Mouse (Mus musculus) adrenal gland, postnatal 4 days (tissue): Measurements from ENCODE around the gene 1110008L16Rik. TPM values are rescaled to one million over a fixed set of nuclear protein-coding genes. Genes with fewer than 3 reads are reported as not detected.
"Not testable (repeated sequence)": the region's sequence is repeated elsewhere in the genome, so short reads cannot be mapped to it uniquely, and the experiment has no call there.

Experiments used
- DNase-seq, 2 experiments: peaks; one replicate each; pipeline ENCODE4 v3.0.0; 2021 to 2022; ENCODE audit warnings: low spot score in 2 of 2, mixed read lengths in 2 of 2
- total RNA-seq, 2 experiments: library from RNA; stranded (reverse); gene quantifications; 2 replicates each; pipeline ENCODE4 v1.2.3; 2021

The 1110008L16Rik gene
- total RNA-seq, 2 experiments from 2014 or later, result 19.9 to 21.8 TPM

DNA sequence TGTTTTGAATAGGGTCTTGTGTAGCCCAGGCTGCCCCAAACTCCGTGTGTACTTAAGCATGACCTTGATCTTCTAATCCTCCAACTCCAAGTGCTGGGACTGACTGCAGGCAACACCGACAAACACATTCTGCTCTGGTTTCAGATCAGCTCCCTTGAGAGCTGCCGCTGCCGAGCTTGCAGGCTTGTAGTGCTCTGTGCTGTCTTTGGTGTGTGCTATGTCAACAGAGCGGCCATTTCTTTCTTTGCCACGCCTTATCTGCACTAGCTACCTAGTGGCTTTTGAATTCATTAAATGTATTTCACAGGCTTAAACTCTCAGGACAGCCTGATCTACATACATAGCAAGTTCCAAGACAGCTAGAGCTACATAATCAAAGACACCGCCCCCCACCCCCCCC lies 34.3 kb downstream of the 1110008L16Rik start:
- DNase-seq, result no peak

DNA sequence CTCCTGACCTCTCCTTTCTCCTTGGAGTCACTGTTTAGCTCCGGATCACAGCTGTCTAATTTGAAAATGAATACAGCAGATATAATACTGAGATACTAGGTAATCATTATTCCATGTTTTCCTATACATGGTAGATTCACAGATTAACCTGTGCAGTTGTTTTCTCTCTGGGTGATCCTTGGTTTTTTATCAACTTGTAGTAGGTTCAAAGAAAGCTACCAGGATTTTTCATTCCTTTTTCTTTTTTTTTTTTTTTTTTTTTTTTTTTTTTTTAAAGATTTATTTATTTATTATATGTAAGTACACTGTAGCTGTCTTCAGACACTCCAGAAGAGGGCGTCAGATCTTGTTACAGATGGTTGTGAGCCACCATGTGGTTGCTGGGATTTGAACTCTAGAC lies 39.1 kb downstream of the 1110008L16Rik start:
- not testable (repeated sequence) for DNase-seq

DNA sequence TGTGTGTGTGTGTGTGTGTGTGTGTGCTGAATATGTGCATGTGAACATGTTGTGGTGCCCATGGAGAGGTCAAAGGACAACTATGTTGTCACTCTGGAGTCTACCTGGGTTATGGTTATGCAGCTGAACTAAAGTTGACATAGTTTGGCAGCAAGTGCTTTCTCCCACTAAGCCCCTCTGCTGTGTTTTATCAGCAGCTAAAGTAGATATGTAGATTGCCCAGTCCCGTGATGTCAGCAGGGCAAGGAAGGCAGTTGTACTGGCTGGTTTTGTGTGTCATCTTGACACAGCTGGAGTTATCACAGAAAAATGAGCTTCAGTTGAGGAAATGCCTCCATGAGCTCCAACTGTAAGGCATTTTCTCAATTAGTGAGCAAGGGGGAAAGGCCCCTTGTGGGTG lies 43.7 kb downstream of the 1110008L16Rik start:
- DNase-seq, result not testable (repeated sequence)

DNA sequence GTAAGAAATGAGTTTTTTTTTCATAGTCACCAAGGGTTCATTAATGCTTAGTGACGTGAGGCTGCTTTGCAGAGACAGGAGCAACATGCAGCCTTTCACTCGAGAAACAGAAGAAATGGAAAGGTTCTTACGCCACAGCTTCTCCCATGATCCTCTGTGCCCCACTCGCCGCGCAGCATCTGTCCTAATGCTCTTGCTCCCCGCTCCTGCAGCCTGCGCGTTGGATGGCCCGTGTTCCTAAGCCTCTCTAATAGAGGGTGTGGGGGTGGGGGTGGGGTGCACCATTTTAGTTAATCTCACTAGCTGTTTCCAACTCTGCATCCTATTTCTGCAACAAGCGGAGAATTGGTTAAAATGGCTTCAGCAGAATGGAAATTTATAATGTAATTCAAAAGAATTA lies 44.6 kb downstream of the 1110008L16Rik start:
- DNase-seq, result no peak

DNA sequence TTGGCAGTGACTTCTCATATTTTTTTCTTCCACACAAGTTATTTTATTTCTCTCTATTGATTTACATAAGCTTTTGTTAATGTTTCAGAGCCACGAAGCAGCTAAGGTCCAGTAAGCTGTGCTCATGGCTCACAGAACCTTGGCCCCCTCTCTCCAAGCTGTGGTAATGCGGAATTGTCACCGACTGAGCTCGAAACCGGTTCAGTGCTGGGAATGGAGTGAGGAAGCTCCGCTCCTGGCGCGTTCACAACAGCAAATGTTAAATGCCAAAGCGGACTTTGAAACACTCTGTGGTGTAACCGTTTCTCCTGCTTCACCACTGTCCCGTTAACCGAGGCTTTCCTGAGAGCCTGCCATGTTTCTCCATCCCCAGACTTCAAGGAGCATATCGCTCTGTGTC lies 45.2 kb downstream of the 1110008L16Rik start:
- DNase-seq, result no peak

DNA sequence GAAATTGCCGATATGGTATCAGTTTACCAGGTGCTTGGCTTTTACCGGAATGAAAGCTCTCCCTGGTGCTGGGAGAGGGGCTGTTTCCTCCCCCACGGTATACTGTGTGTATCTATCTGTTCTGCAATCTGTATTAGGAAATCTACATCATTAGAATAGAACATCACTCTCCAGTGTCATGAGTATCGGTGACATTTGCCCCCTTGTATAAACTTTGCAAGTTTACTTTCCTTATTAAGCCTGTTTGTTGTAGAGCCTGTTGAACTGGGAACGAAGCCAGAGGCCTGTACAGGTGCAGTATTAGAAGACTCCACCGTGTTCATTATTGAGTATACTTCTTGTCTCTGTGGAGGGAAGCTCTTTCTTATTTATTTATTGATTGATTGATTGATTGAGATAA lies 54.0 kb downstream of the 1110008L16Rik start:
- DNase-seq, result no peak

DNA sequence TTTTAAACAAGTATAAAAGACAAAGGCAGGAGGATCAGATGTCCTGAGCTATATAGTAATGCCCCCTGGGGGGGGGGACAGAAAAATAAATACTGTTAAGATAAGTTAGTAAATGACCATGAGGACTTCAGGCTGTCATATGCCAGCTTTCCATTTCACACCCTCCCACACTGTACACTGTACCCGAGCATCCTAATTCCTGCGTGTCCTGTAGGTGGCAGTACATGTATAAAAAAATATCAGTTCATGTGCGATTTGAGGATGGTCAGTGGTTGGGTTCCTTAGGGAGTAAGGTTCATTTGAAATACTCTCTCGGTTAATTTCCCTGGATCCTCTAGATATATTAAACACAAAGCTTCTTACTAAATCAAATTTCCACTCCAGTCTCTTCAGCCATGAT lies 55.5 kb downstream of the 1110008L16Rik start:
- no peak for DNase-seq

DNA sequence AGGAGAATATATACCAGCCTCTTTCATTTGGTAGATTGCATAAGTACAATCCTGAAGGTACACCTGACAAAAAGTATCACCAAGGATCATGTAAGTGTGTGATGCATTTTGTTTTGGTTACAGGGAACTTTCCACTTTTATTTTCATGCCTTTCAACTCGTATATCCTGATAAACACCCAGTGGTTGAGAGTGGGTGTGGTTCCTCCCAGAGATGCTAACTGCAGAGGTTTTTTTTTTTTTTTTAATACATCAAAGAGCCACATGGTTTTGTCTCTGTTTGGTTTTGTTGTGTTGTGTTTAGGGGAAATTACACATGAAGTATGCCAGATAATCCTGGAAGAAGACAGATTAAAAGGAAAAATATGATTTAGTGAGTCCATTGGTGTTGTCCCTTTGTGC lies 57.9 kb downstream of the 1110008L16Rik start:
- DNase-seq, result no peak

DNA sequence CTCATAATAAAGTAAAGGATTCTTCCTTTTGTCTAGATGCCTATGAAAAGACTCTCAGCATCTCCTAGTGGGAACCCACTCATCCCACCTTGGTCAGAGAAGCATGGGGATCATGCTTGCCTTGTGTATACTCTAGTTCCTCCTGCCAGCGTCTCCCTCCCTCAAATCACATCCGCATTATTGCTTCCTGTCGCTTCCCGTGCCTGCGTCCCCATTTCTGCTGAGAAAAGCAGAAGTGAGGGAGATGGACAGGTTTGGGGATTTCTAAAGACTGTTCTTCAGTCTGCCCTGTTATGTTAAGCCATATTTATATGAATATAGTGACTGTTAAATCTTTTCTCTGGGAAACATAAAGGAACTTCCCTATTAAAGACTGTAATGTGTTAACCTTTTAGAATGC lies 61.6 kb downstream of the 1110008L16Rik start:
- no peak for DNase-seq

DNA sequence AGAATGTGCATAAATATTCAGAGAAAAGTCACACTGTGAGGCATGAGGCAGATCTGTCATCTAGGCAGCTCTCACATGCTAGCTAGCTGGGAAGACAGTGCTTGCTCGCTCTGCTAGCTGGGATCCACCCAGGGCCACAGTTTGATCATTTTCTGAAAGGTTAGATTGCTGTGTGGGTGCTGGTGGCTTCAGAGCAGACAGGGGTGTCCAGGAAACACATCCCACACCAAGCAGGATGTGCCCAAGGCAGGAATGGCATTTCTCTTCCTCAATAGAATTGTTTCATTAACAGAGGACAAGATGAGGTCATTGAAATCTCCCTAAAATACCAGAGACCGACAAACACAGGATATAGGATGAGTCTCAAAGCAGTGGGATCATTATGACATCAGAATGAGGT lies 65.7 kb downstream of the 1110008L16Rik start:
- no peak for DNase-seq

DNA sequence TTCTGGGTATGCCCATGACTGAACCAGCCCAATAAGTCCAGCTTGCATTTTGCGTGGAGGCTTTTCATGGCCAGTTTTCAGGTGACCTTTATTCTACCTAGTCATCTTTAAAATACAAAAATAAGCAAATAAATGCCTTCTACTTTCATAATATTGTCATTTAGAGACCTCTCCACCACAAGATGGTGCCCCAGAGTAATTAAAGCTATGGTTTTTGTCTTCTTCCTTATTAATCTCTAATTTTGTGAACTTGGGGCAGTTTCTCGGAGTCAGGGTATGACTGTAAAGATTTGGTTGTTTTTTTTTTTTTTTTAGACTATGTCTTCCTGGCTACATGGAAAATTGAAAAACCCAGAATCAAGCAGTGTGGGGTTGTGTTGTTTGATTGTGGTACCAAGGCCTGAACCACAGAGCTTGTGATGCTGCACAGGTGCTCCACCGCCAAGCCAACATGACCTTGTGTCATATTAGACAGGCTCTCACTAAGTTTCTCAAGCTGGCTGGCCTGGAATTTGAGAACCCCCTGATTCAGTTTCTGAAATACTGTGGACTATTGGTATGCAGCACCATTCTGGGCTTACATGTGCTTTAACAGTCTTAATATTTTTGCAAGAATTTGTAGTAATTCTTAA lies 73.2 kb downstream of the 1110008L16Rik start:
- no peak for DNase-seq

DNA sequence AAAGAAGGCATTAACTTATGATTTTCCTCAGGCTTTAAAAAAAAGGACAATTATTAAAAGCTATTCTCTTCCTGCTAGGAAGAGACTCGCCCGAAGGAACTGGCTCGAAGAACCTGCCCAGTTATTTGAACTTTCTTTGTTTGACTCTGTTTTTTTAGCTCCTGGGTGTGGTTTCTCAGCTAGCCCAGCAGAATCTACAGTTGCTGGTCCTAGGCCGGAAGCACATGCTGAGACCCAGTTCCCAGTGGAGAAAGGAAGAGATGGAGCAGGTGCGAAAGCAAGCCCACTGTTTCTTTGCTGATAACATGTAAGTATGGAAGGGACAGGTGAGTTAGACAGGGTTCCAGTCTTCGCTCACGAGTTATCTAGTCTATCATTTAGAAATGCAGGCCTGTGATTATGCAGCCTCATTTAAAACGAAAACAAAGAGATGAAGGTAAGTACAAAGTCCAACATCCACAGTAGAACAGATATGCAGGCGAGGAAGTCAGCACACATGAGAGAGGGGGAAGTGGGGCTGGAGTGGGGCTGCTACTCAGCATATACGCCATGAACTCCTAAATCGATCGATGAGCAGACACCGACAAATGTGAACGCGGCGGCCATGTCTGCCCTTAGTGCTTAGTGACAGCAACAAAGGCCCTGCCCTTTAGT lies 77.7 kb downstream of the 1110008L16Rik start:
- DNase-seq, result no peak

DNA sequence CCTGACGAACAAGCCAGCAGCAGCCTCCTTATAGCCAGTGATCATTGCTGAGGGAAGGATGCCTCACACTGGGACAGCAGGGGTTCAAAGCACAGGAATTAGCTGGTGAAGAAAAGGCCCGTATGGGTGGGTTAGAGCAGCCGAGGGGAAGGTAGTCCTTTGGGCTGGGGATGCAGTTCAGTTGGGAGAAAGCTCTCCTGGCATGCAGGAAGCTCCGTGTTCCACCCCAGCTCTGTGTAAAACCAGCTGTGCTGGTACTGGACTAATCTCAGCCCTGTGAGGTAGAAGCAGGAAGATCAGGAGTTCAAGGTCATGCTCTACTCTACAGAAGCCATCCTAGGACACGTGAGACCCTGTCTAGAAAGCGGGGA lies 78.2 kb downstream of the 1110008L16Rik start:
- no peak for DNase-seq

DNA sequence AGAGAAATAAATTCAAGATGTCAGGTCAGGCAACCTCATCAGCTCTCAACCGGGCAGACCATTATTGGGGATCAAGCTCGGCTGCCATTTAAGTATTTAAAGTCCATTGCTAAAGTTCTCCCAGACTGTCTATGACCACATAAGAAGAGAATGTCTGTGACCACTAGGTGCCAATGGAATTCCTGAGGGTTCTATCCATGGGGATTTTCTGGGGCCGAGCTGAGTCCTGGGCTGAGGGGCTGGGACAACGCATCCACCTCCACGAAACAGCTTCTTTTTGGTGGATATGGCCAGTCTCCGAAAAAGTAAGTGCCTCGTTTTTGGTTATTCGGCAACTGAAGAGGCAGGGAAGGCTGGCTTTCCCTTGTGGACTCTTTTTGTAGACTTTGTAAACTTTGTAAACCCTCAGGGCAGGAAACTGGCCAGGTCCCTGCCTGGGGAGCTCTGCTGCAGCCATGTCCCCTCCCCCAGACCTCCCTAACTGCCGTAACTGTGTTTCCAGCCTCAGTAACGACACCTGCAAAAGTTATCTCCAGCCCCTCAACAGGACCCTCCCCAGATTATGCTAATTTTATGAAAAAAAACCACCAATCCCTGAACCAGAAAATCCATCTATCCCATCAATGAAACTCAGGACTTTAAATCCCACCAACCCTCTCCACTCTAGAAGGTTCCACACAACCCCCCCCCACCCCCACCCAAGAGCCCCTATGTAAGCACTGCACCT lies 84.8 kb downstream of the 1110008L16Rik start, which contains the start of gene Psma6:
Gene Psma6 (plus strand): TSS at position 200 of the 727 bp plus-strand sequence.
- DNase-seq, result no peak

DNA sequence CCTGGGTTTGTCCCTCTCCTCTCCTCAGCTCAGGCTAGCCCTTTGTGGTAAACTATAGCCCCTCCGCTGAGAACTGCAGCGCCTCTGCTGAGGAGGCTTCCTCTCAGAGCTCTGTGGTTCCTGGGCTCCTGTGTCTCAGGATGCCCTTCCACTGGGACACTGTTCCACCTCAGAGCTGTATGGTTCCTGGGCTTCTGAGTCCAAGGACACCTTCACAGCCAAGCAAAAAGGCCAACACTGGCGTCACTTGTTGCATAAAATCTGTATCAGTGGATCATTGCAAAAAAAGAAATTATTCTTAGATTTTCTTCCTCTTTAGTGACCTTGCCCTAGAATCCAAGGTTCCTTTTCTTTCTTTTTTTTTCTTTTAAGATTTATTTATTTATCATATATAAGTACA lies 85.4 kb downstream of the 1110008L16Rik start:
- DNase-seq, result no peak

DNA sequence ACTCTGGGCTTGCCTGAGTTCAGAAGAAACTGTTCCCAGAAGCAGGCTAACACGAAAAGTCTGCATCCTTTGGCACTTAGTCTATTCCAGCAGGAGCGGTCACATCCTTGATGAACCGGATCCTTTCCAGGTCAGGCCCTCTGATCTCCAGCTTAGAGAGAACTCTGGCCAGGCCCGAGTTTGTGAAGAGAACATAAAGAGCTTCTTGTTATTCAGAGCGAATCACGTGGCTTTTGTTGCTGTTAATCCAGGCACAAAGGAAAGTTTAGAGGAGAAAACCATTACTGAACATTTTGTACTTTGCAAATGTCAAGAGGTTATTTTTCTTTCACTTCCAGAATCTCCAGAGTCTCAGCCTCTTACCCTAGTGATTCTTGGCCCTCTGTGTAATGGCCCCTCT lies 86.6 kb downstream of the 1110008L16Rik start:
- DNase-seq, result no peak

DNA sequence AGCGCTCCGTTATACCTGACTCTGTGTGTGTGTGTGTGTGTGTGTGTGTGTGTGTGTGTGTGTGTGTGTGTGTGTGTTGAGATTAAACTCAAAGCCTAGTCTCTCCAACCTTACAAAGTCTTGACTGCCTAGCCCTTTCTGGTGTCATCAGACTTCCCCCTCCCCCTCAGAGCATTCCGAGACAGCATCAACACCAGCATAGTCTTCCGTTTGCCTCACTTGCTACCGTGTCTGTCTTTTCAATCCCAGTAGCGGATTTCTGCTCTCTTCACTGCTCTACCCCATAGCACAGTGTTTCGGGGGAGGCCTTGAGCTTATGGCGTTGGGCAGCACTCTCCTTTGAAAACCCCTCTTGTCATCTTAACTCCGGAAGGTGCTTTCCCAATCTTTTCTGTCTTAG lies 87.1 kb downstream of the 1110008L16Rik start:
- no peak for DNase-seq

DNA sequence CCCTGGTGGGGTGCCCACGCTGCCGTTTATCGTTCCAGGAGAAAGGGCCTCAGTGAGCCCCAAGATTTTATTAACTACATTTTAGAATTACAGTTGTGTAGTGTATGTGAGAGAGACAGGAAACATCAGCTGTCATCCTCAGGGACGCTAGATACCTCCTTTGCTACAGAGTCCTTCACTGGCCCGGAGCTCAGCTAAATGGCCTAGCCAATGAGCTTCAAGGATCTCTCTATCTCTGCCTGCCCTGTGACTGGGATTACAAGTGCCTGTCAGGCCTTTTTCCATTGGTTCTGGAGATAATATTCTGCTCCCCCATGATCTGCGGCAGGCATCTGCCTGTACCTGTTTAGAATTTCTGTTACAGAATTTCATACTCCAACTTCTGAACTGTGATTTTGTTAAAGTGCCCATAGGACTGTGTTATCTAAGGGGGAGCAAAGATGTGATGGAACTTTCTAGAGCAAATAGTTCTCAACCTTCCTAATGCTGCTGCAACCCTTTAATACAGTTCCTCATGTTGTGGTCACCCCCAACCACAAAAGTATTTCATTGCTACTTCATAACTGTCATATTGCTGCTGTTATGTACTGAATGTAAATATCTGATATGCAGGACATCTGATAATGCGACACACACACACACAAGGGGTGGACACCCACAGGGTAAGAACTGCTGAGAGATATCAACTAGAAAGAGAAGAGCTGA lies 87.9 kb downstream of the 1110008L16Rik start:
- no peak for DNase-seq

DNA sequence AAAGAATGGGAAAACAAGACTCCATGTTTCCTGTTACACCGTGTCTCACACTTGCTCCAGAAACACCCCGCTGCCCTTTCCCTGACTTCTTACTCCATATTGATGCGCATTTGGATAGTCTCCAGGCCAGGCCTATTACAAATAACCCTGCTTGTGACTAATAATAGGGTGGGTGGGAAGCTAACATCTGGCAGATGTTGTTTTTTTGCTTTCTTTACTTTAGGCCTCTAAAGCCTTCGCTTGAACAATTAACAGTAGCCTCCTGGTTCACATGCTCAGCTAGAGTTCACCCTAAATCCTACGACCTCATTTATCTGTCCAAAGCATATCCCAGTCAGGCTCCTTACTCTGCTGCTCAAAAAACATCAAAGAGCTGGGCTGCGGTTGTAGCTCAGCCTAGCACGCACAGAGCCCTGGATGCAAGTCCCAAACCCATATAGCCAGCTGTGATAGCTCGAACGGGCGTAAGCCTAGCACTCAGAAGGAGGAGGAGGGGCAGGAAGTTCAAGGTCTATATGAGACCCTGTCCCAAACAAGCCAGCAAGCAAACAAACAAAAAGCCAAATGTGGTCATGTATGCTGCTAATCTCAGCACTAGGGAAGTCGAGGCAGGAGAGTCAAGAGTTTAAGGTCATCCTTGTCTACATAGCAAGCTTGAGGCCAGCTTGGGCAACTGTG lies 88.5 kb downstream of the 1110008L16Rik start:
- no peak for DNase-seq

DNA sequence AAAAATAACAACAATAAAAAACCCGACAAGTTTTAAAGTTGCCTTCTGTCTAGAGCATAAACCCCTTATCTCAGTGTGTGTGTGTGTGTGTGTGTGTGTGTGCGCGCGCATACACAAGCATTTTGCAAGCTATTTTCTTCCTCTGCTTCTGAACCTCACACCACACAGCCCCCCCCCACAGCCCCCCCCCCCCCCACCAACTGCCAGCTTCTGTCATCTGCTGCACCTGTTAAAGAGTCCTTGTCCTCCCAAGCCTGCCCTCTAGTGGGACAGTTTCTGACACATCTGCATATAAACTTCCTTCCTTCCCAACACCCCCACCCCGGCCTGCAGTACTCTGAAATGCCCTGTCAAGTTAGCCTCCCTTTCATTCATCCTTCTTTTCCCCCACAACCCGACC lies 89.1 kb downstream of the 1110008L16Rik start:
- DNase-seq, result peak in 1 of 2 experiments; percentile 23
